Mouse (Mus musculus): ENCODE data around the gene Plin2. TPM values are rescaled to one million over a fixed set of nuclear protein-coding genes. Genes with fewer than 3 reads are reported as not detected.
"Not testable (repeated sequence)": the region's sequence is repeated elsewhere in the genome, so short reads cannot be mapped to it uniquely, and the experiment has no call there.

Plin2 gene
- polyA plus RNA-seq, 1 experiment from 2014 or later: 75.0 TPM

DNA sequence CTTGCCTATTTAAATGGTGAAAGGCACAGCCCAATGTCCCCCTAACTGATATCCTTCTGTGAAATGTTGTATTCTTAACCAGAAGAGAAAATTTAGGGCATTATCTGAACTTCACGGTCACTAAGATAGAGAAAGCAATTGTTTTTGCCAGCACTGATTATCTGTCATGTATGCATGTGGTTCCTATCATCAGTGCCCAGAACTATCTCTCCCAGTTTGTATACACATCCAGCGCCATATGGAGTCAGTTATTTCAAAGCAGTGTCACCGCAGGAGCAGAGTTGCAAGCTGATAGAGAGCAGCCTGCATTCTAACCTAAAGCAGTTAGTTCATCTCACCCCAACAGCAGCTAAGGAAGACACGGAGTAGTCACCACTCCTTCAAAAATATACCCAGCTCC is 5.9 kb downstream of the Plin2 start:
- peaks cover 30% of the 10 kb centered on the region for H3K4me1 ChIP-seq
- WGBS: 24% methylated on average over 4 of the region's 4 CpGs
- H3K27ac ChIP-seq: no peak overlapping the region
- H3K9me3 ChIP-seq: no peaks in the 10 kb centered on the region
- peaks cover 66% of the 10 kb centered on the region for H3K36me3 ChIP-seq
- H3K4me2 ChIP-seq: no peak overlapping the region
- H3K9ac ChIP-seq: no peak overlapping the region
- no peak for ATAC-seq (ENCODE audit: insufficient number of reproducible peaks, insufficient read depth, low FRiP score, low TSS enrichment, low read depth)
- H3K27me3 ChIP-seq: no peaks in the 10 kb centered on the region
- H3K4me3 ChIP-seq: no peak overlapping the region

DNA sequence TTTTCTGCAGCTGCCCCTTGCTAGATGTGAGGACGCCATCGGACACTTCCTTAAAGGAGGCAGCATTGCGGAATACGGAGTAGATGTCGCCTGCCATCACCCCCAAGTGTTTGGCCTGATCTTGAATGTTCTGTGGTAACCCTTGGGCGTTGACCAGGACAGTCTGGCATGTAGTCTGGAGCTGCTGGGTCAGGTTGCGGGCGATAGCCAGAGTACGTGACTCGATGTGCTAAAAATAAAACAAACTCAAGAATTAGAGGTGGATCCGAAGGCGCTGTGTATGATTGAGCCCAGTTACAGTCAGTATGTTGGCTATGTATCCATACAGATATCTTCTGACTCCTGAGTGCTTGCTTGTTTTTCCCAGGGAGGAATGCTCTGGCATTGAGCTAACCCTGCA is 12.7 kb downstream of the Plin2 start:
- Histone ChIP-seq H3K27me3 (no peaks in the 10 kb centered on the region), H3K4me3 (no peak overlapping the region), H3K27ac (no peak overlapping the region), H3K4me1 (no peaks in the 10 kb centered on the region), H3K36me3 (peaks cover 66% of the 10 kb centered on the region), H3K9ac (no peak overlapping the region), H3K4me2 (no peak overlapping the region), H3K9me3 (no peaks in the 10 kb centered on the region)
- ATAC-seq (ENCODE audit: insufficient number of reproducible peaks, insufficient read depth, low FRiP score, low TSS enrichment, low read depth): no peak
- 95% methylated on average over 12 of the region's 12 CpGs for WGBS

DNA sequence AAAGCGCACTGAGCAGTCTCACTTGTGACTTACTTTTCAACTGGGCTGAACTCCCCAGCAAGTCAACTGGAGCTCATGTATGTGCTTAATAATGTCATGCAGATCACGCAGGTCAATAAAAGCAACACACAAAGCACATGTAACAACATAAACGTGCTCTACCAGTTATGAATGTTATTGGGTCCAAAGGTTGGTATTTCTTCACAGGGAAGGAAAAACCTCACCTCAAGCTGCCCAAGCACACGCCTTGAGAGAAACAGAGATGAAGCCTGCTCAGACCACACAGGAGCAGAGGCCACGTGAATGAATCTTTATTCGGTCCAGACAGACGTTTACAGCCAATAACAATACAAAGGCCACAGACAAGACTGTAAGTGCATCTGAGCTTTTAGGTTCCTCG is 13.4 kb downstream of the Plin2 start:
- H3K27ac ChIP-seq; H3K27me3 ChIP-seq; H3K4me2 ChIP-seq; H3K9me3 ChIP-seq; H3K9ac ChIP-seq; H3K4me3 ChIP-seq; ATAC-seq (ENCODE audit: insufficient number of reproducible peaks, insufficient read depth, low FRiP score, low TSS enrichment, low read depth); H3K4me1 ChIP-seq: not testable (repeated sequence)
- WGBS: 94% methylated on average over 8 of the region's 8 CpGs
- peaks cover 59% of the 10 kb centered on the region for H3K36me3 ChIP-seq

DNA sequence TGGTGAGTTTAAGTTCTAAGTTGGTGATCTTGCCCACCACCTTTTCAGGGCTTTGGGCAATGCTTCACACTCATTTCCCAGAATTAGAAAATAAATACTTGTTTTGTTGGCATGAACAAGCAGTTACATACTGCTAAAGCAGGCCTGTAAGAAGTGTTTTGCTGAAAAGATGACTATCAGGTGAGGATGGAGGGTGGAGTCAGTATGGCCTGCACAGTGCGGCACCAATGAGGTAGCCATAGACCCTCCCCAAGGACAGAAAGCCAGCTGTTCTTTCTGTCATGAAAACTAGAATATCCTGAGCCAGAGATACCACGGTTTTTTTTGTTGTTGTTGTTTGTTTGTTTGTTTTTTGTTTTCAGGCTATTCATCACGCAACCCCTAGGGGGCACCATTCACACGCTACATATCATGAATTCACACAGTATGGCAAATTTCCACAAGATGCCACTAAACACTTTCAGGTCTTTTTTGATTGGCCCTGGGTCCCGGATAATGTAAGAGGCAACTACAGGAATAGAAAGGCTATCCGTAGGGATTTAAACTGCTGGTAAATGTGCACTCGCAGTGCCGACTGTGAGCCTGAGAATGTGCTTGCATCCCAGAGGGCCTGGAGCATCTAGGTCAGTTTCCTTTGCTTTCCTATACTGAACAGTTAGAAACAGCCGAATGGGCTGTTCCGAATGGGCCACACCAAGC is 18.0 kb downstream of the Plin2 start:
- Histone ChIP-seq H3K4me2 (no peak overlapping the region), H3K27me3 (no peaks in the 10 kb centered on the region), H3K9me3 (no peaks in the 10 kb centered on the region), H3K9ac (no peak overlapping the region), H3K27ac (no peak overlapping the region), H3K4me3 (no peak overlapping the region), H3K4me1 (no peaks in the 10 kb centered on the region), H3K36me3 (peaks cover 15% of the 10 kb centered on the region)
- ATAC-seq (ENCODE audit: insufficient number of reproducible peaks, insufficient read depth, low FRiP score, low TSS enrichment, low read depth): no peak
- 63% methylated on average over 10 of the region's 10 CpGs for WGBS

DNA sequence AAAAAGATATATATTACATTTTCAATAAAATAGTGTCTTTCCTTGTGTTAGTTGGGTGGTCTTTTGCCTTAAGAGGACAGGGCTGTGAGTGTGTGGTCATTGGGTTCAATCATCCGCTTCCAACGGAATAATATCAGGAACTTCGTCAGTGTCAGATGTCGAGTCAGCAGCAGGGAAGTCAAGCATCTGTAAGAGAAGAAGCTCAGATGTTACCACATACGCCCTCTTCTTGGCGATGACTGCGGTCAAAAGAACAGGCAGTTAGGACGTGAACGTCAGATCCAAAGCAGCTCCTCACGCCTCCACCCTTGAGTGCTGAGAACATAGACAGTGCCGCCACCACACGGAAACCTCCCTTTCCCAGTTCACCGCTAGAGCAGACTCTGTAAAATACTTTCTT is 21.5 kb downstream of the Plin2 start:
- not testable (repeated sequence) for H3K4me1 ChIP-seq; H3K9me3 ChIP-seq; H3K4me3 ChIP-seq; H3K27me3 ChIP-seq; H3K27ac ChIP-seq; H3K4me2 ChIP-seq; ATAC-seq (ENCODE audit: insufficient number of reproducible peaks, insufficient read depth, low FRiP score, low TSS enrichment, low read depth); H3K9ac ChIP-seq; H3K36me3 ChIP-seq
- WGBS: 82% methylated on average over 10 of the region's 13 CpGs

DNA sequence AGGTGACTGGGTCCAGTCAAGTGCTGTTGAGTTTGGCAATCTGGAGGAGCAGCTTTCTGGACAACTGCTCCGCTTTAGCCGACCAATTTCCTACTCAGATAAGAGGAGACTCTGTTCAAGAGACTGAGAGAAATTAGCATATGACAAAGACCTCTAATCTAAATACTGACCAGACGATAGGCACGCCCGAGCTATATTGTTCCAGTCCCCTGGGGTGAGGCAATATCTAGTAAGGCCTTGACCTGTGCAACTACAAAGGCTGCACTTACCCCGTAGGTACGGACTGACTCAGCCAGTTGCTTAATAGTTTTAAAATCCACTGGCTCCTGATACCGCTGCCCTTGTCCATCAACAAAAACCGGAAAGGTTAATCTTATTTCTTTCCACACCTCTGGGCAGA is 32.3 kb downstream of the Plin2 start:
- WGBS: 89% methylated on average over 9 of the region's 9 CpGs
- H3K9me3 ChIP-seq; H3K36me3 ChIP-seq; H3K4me2 ChIP-seq; H3K27me3 ChIP-seq; H3K4me3 ChIP-seq; H3K9ac ChIP-seq; ATAC-seq (ENCODE audit: insufficient number of reproducible peaks, insufficient read depth, low FRiP score, low TSS enrichment, low read depth); H3K4me1 ChIP-seq; H3K27ac ChIP-seq: not testable (repeated sequence)

DNA sequence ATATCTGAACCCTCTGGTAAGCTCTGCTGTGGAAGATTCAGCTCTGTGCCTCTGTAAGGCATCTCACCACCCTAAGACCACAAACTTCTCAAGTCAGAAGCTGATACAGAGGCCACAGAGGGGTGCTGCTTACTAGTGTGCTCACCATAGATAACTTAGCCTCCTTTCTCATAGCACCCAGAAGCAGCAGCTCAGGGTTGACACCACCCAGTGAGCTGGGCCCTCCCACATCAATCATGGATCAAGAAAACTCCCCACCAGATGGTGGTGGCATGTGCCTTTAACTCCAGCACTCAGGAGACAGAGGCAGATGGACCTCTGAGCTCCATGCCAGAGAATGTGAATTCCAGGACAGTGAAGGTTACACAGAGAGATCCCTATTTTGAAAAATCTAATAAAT is 35.0 kb downstream of the Plin2 start:
- H3K27ac ChIP-seq; H3K36me3 ChIP-seq; H3K4me3 ChIP-seq; H3K4me2 ChIP-seq; H3K9ac ChIP-seq; H3K27me3 ChIP-seq; H3K9me3 ChIP-seq; H3K4me1 ChIP-seq; ATAC-seq (ENCODE audit: insufficient number of reproducible peaks, insufficient read depth, low FRiP score, low TSS enrichment, low read depth): not testable (repeated sequence)

DNA sequence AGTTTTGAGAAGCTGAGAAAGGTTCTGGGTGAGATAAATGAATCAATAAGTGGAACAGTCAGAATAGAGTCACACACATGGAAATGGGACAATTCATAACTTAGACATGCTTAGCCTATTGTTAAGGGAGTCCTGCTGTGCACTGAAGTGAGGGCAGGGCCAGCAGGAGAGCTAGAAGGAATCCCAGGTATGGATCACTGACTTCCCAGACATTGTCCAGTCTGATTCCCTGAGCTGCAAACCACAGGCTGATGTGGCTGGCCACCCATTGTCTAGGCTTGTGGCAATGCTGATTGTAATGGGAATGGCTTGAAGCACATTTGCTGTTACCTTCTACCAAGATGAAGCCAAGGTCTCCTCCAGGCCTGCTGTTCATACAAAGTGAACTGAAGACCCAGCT is 35.5 kb downstream of the Plin2 start:
- not testable (repeated sequence) for H3K9me3 ChIP-seq; H3K4me2 ChIP-seq; H3K36me3 ChIP-seq; H3K27ac ChIP-seq; ATAC-seq (ENCODE audit: insufficient number of reproducible peaks, insufficient read depth, low FRiP score, low TSS enrichment, low read depth); H3K4me3 ChIP-seq; H3K9ac ChIP-seq; H3K4me1 ChIP-seq; H3K27me3 ChIP-seq

DNA sequence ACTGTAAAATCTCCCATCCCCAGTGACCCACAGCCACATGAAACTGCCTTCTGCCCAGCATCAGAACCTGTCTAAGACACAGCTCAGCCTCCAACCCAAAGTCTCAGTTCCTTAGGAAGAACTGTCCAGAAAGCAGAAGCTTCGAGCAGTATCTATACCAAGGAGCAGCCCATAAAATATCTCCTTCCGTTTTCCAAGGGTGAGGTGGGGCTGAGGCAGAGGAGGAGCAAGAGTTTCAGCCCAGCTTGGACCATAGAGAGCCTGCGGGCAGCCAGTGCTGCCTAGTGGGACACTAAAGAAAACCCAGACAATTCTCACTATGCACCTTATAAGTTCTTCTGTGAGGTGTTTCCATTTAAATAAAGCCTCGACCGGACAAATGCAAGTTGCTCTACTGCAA is 37.3 kb downstream of the Plin2 start:
- not testable (repeated sequence) for H3K4me3 ChIP-seq; ATAC-seq (ENCODE audit: insufficient number of reproducible peaks, insufficient read depth, low FRiP score, low TSS enrichment, low read depth); H3K27me3 ChIP-seq; H3K27ac ChIP-seq; H3K4me1 ChIP-seq; H3K4me2 ChIP-seq; H3K36me3 ChIP-seq; H3K9ac ChIP-seq; H3K9me3 ChIP-seq
- 79% methylated on average over 5 of the region's 5 CpGs for WGBS

DNA sequence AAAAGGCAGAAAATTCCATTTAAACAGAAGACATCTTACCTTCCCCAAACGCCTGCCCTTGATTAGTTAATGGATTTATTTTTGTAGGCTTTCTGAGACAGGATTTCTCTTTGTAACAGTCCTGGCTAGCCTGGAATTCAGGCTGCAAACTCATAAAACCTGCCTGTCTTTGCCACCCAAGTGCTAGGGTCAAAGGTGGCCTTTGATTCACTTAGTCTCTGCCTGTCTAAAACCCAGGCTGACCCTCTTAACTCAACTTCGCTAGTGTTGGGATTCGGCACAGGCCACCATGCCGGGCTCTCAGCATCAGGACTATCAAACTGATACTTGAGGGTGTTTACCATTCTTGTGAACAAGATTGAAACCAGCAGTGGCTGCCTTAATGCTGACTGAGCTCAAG is 38.0 kb downstream of the Plin2 start:
- Histone ChIP-seq H3K27me3 (no peaks in the 10 kb centered on the region), H3K4me3 (no peak overlapping the region), H3K9me3 (no peaks in the 10 kb centered on the region), H3K4me2 (no peak overlapping the region), H3K4me1 (no peaks in the 10 kb centered on the region), H3K36me3 (no peaks in the 10 kb centered on the region), H3K27ac (no peak overlapping the region), H3K9ac (no peak overlapping the region)
- 48% methylated on average over 4 of the region's 4 CpGs for WGBS
- no peak for ATAC-seq (ENCODE audit: insufficient number of reproducible peaks, insufficient read depth, low FRiP score, low TSS enrichment, low read depth)

DNA sequence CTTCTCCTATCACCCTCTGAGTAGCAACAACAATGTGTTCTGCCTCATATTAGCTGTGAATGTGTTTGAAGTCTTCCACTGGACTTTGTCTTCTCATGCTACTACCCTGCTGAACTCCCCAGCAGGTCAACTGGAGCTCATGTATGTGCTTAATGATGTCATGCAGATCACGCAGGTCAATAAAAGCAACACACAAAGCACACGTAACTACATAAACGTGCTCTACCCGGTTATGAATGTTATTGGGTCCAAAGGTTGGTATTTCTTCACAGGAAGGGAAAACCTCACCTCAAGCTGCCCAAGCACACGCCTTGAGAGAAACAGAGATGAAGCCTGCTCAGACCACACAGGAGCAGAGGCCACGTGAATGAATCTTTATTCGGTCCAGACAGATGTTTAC is 43.4 kb downstream of the Plin2 start:
- not testable (repeated sequence) for H3K4me2 ChIP-seq; H3K27ac ChIP-seq; ATAC-seq (ENCODE audit: insufficient number of reproducible peaks, insufficient read depth, low FRiP score, low TSS enrichment, low read depth); H3K9me3 ChIP-seq; H3K9ac ChIP-seq; H3K27me3 ChIP-seq; H3K4me1 ChIP-seq; H3K4me3 ChIP-seq; H3K36me3 ChIP-seq
- 88% methylated on average over 7 of the region's 7 CpGs for WGBS

DNA sequence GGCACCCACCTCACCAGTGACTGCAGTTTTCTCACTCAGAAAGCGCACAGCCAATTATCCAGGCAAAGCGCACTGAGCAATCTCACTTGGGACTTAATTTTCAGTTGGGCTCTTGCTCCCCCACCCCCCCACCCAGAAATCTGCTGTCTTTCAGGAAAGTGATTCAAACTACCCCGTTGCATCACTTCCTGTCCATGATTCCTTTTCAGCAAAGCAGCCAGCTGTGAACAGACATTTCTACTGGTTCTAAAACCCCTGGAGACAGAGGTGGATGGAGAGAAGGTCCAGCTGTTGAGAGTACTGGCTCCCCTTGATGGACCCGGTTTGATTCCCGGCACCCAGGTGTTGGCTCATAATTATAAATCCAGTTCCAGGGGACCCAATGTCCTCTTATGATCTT is 44.4 kb downstream of the Plin2 start:
- no peaks in the 10 kb centered on the region for H3K36me3 ChIP-seq
- H3K4me2 ChIP-seq: no peak overlapping the region
- ATAC-seq (ENCODE audit: insufficient number of reproducible peaks, insufficient read depth, low FRiP score, low TSS enrichment, low read depth): no peak
- WGBS: 82% methylated on average over 5 of the region's 5 CpGs
- no peak overlapping the region for H3K4me3 ChIP-seq
- H3K27me3 ChIP-seq: no peaks in the 10 kb centered on the region
- H3K27ac ChIP-seq: no peak overlapping the region
- H3K4me1 ChIP-seq: no peaks in the 10 kb centered on the region
- no peak overlapping the region for H3K9ac ChIP-seq
- no peaks in the 10 kb centered on the region for H3K9me3 ChIP-seq

DNA sequence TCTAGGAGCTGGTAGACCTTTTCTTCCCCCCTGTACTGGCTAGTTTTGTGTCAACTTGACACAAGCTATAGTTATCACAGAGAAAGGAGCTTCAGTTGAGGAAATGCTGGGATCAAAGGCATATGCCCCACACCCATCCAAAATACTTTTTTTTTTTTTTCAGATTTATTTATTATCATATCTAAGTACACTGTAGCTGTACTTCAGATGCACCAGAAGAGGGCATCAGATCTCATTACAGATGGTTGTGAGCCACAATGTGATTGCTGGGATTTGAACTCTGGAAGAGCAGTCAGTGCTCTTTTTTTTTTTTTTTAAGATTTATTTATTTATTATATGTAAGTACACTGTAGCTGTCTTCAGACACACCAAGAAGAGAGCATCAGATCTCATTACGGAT is 47.3 kb downstream of the Plin2 start:
- not testable (repeated sequence) for H3K4me2 ChIP-seq; H3K27ac ChIP-seq; ATAC-seq (ENCODE audit: insufficient number of reproducible peaks, insufficient read depth, low FRiP score, low TSS enrichment, low read depth); H3K9ac ChIP-seq; H3K4me3 ChIP-seq; H3K36me3 ChIP-seq; H3K9me3 ChIP-seq; H3K4me1 ChIP-seq; H3K27me3 ChIP-seq
- 86% methylated on average over 1 of the region's 1 CpGs for WGBS

All from embryonic facial prominence, embryonic 13.5 days (tissue).